Mouse (Mus musculus): ENCODE measurements around the gene Cel. TPM values are rescaled to one million over a fixed set of nuclear protein-coding genes. Genes with fewer than 3 reads are reported as not detected.

The Cel gene
- polyA plus RNA-seq, 1 experiment, result 0.49 TPM

- Histone ChIP-seq H3K4me3 (ENCODE audit: control insufficient read depth, insufficient read depth, low read length) (no peak overlapping the region), H3K36me3 (ENCODE audit: control insufficient read depth, insufficient read depth, low read length) (no peaks in the 10 kb centered on the region), H3K27me3 (ENCODE audit: control insufficient read depth, insufficient read depth, low read length) (no peaks in the 10 kb centered on the region), H3K27ac (ENCODE audit: control insufficient read depth, insufficient read depth, low read length) (no peak overlapping the region), H3K4me1 (replicated peaks; ENCODE audit: control insufficient read depth, insufficient read depth, low read length) (peaks cover 8% of the 10 kb centered on the region; the same call in 1 of the 2 replicates)
- WGBS, result 80% methylated on average over 8 of the region's 8 CpGs
- DNase-seq, result no peak
- TF ChIP-seq CTCF (IDR thresholded peaks at IDR 0.05; ENCODE audit: borderline replicate concordance, control insufficient read depth, extremely low read depth, insufficient read depth, low read length, poor library complexity) (no peak), POLR2A (IDR thresholded peaks at IDR 0.05; ENCODE audit: control insufficient read depth, extremely low read depth, insufficient read depth, low read length, poor library complexity) (no peak)
Observed at GRCm38 (mm10) chr2:28606601-28607340, 43.6 kb upstream of the Cel start.

GRCm38 (mm10) chr2:28605789-28606541 is 42.8 kb upstream of the Cel start:
- Histone ChIP-seq H3K27ac (ENCODE audit: control insufficient read depth, insufficient read depth, low read length) (no peak overlapping the region), H3K4me3 (ENCODE audit: control insufficient read depth, insufficient read depth, low read length) (no peak overlapping the region), H3K36me3 (ENCODE audit: control insufficient read depth, insufficient read depth, low read length) (no peaks in the 10 kb centered on the region), H3K4me1 (replicated peaks; ENCODE audit: control insufficient read depth, insufficient read depth, low read length) (peaks cover 8% of the 10 kb centered on the region; the same call in 1 of the 2 replicates), H3K27me3 (ENCODE audit: control insufficient read depth, insufficient read depth, low read length) (no peaks in the 10 kb centered on the region)
- TF ChIP-seq CTCF (IDR thresholded peaks at IDR 0.05; ENCODE audit: borderline replicate concordance, control insufficient read depth, extremely low read depth, insufficient read depth, low read length, poor library complexity) (no peak), POLR2A (IDR thresholded peaks at IDR 0.05; ENCODE audit: control insufficient read depth, extremely low read depth, insufficient read depth, low read length, poor library complexity) (no peak)
- 38% methylated on average over 14 of the region's 14 CpGs for WGBS
- DNase-seq, result no peak

- WGBS, result 92% methylated on average over 5 of the region's 5 CpGs
- DNase-seq, result no peak
- Histone ChIP-seq H3K27me3 (ENCODE audit: control insufficient read depth, insufficient read depth, low read length) (no peaks in the 10 kb centered on the region), H3K4me3 (ENCODE audit: control insufficient read depth, insufficient read depth, low read length) (no peak overlapping the region), H3K4me1 (replicated peaks; ENCODE audit: control insufficient read depth, insufficient read depth, low read length) (peaks cover 24% of the 10 kb centered on the region), H3K27ac (ENCODE audit: control insufficient read depth, insufficient read depth, low read length) (no peak overlapping the region), H3K36me3 (ENCODE audit: control insufficient read depth, insufficient read depth, low read length) (no peaks in the 10 kb centered on the region)
- TF ChIP-seq CTCF (IDR thresholded peaks at IDR 0.05; ENCODE audit: borderline replicate concordance, control insufficient read depth, extremely low read depth, insufficient read depth, low read length, poor library complexity) (no peak), POLR2A (IDR thresholded peaks at IDR 0.05; ENCODE audit: control insufficient read depth, extremely low read depth, insufficient read depth, low read length, poor library complexity) (no peak)
Observed at GRCm38 (mm10) chr2:28603542-28603941, 40.3 kb upstream of the Cel start.

- Histone ChIP-seq H3K36me3 (ENCODE audit: control insufficient read depth, insufficient read depth, low read length) (no peaks in the 10 kb centered on the region), H3K4me3 (ENCODE audit: control insufficient read depth, insufficient read depth, low read length) (no peak overlapping the region), H3K27me3 (ENCODE audit: control insufficient read depth, insufficient read depth, low read length) (no peaks in the 10 kb centered on the region), H3K4me1 (replicated peaks; ENCODE audit: control insufficient read depth, insufficient read depth, low read length) (peaks cover 35% of the 10 kb centered on the region), H3K27ac (ENCODE audit: control insufficient read depth, insufficient read depth, low read length) (no peak overlapping the region)
- TF ChIP-seq POLR2A (IDR thresholded peaks at IDR 0.05; ENCODE audit: control insufficient read depth, extremely low read depth, insufficient read depth, low read length, poor library complexity) (no peak), CTCF (IDR thresholded peaks at IDR 0.05; ENCODE audit: borderline replicate concordance, control insufficient read depth, extremely low read depth, insufficient read depth, low read length, poor library complexity) (no peak)
- 81% methylated on average over 12 of the region's 12 CpGs for WGBS
- DNase-seq, result no peak
Observed at GRCm38 (mm10) chr2:28601720-28602590, 38.8 kb upstream of the Cel start.

GRCm38 (mm10) chr2:28599569-28599900 is 36.3 kb upstream of the Cel start:
- Histone ChIP-seq H3K27ac (ENCODE audit: control insufficient read depth, insufficient read depth, low read length) (no peak overlapping the region; the same call in 1 of the 2 replicates), H3K4me3 (ENCODE audit: control insufficient read depth, insufficient read depth, low read length) (no peak overlapping the region), H3K4me1 (replicated peaks; ENCODE audit: control insufficient read depth, insufficient read depth, low read length) (peaks cover 31% of the 10 kb centered on the region), H3K36me3 (ENCODE audit: control insufficient read depth, insufficient read depth, low read length) (no peaks in the 10 kb centered on the region), H3K27me3 (ENCODE audit: control insufficient read depth, insufficient read depth, low read length) (no peaks in the 10 kb centered on the region)
- 17% methylated on average over 6 of the region's 6 CpGs for WGBS
- TF ChIP-seq POLR2A (IDR thresholded peaks at IDR 0.05; ENCODE audit: control insufficient read depth, extremely low read depth, insufficient read depth, low read length, poor library complexity), result no peak
- no peak for TF ChIP-seq CTCF (IDR thresholded peaks at IDR 0.05; ENCODE audit: borderline replicate concordance, control insufficient read depth, extremely low read depth, insufficient read depth, low read length, poor library complexity)
- peak; percentile 28 for DNase-seq
